ENCODE assay signal across 9 mouse cellular contexts in the genomic region with DNA sequence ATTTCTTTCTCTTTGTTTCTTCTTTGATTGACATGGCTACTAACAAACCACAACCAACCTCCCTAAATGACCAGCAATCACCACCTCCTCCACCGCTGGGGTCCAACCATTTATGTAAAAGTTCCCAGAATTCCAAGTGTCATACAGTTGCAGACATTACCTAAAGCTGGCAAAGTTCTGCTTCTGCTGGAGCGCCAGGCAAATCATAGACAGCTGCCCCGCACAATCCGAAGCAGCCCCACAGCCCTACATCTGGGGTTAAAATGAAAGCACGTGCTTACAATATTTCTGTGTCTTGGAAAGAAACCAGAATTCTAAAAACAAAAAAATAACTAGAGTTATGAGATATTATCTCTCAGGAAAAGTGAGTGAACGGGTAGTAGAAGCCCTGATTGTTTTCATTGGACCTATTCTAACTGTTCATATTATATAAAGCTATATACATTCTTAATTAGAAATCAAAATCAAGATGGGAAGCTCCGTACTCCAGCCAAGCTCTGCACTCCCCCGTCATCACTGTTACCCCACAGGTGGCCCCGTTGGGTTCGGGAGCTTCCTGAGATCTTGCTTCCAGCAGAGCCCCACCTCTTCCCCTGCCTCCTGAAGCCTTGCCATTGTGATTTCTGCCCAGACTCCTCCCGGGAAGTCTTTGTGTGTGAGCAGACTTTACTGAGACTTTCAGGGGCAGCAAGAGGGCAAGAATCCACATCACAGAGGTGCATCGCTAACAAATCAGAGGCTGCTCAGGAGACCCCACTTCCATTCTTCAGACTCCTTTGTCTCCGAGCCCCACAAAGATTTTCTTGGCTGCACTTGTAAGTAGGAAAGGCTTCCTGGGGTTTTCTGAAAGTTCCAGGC. TPM values are rescaled to one million over a fixed set of nuclear protein-coding genes. Genes with fewer than 3 reads are reported as not detected.
A peak's percentile ranks its signal among the peaks of the same experiment; 100 is the strongest.
DNase-seq lines count a peak whose midpoint lies in the region; ATAC-seq and TF ChIP-seq lines count a peak whose summit lies in the region.
"Had no signal": no experiment of that assay in that cellular context is flagged by ENCODE, and none has a peak within 500 bp of the region (broad histone marks: within the 10 kb centered on the region; RNA-seq: fewer than 3 reads in every experiment).

No protein-coding gene starts in this region.

- peak; percentile 19 for DNase-seq in gastrocnemius, postnatal 10 days
- DNase-seq in gastrocnemius, postnatal 25 days = no peak
- peak; percentile 9 for DNase-seq in heart, embryonic 10.5 days (ENCODE audit: low spot score)
- DNase-seq in kidney, adult 9 months = peak; percentile 3
- DNase-seq in midbrain, embryonic 11.5 days (ENCODE audit: low spot score, missing footprints) = peak; percentile 91
- no peak for DNase-seq in cerebellum, postnatal 36 days
- no peak for DNase-seq in left cerebral cortex, adult 2 months (ENCODE audit: extremely low spot score in 1 of 2, low spot score in 2 of 2)
- DNase-seq in spleen, postnatal 10 days (ENCODE audit: low spot score in 2 of 2) = no peak

- TF ChIP-seq CTCF in left cerebral cortex, adult 2 months (IDR thresholded peaks at IDR 0.05) = no peak

- 35% methylated on average over 13 of the region's 13 CpGs for WGBS in heart, embryonic 10.5 days
- WGBS in midbrain, embryonic 11.5 days = 31% methylated on average over 13 of the region's 13 CpGs

- peaks cover 11% of the 10 kb centered on the region for H3K4me1 ChIP-seq in heart, embryonic 10.5 days
- H3K4me1 ChIP-seq in midbrain, embryonic 11.5 days (ENCODE audit: control insufficient read depth, insufficient read depth, low read length) = peaks cover 9% of the 10 kb centered on the region; the same call in 1 of the 2 replicates

- peak overlapping the region; percentile 57 for H3K4me3 ChIP-seq in heart, embryonic 10.5 days
- H3K4me3 ChIP-seq in midbrain, embryonic 11.5 days (ENCODE audit: low read depth, low read length) = peak overlapping the region; percentile 24
- no peak overlapping the region for H3K4me3 ChIP-seq in left cerebral cortex, adult 2 months

- no peak for ATAC-seq in midbrain, embryonic 11.5 days (ENCODE audit: low FRiP score)

- H3K27me3 ChIP-seq in heart, embryonic 10.5 days (ENCODE audit: insufficient read depth, poor library complexity, severe bottlenecking) = no peaks in the 10 kb centered on the region
- no peaks in the 10 kb centered on the region for H3K27me3 ChIP-seq in midbrain, embryonic 11.5 days (ENCODE audit: control insufficient read depth, insufficient read depth, low read length)

- intact Hi-C loops in left cerebral cortex, adult 2 months (cut with DNase I) = no loop called here

- H3K9me3 ChIP-seq in heart, embryonic 10.5 days = no peaks in the 10 kb centered on the region
- no peaks in the 10 kb centered on the region for H3K9me3 ChIP-seq in midbrain, embryonic 11.5 days (ENCODE audit: control insufficient read depth, low read length)

- H3K27ac ChIP-seq in heart, embryonic 10.5 days = peak overlapping the region; percentile 76
- no peak overlapping the region for H3K27ac ChIP-seq in midbrain, embryonic 11.5 days (ENCODE audit: low read depth, low read length)
- no peak overlapping the region for H3K27ac ChIP-seq in left cerebral cortex, adult 2 months

- H3K9ac ChIP-seq in midbrain, embryonic 11.5 days (ENCODE audit: low read length) = peak overlapping the region; percentile 57

- H3K4me2 ChIP-seq in midbrain, embryonic 11.5 days = peak overlapping the region; percentile 48

- no peaks in the 10 kb centered on the region for H3K36me3 ChIP-seq in heart, embryonic 10.5 days
- no peaks in the 10 kb centered on the region for H3K36me3 ChIP-seq in midbrain, embryonic 11.5 days (ENCODE audit: control insufficient read depth, insufficient read depth, low read length)

RNA-seq across cellular contexts. Expression of a gene that starts 6.3 kb away (rescaled TPM):
- not detected for total RNA-seq in gastrocnemius, postnatal 10 days (2021)
- not detected for total RNA-seq in gastrocnemius, postnatal 25 days (2021)
- not detected in 2 replicates for polyA plus RNA-seq in heart, embryonic 10.5 days (2016; fragmentation: Nextera tagmentation; extraction: Ambion mirVana)
- polyA plus RNA-seq in midbrain, embryonic 11.5 days (2014; fragmentation: Nextera tagmentation; extraction: Ambion mirVana) = not detected in 2 replicates
- not detected for total RNA-seq in left cerebral cortex, adult 2 months (2021)
- total RNA-seq: gastrocnemius, postnatal 4 days had no signal

Comparison
In these comparisons a context has a peak if more than half of its experiments do, and no peak if none do; other contexts are left out.
1. DNase-seq: peak in gastrocnemius, postnatal 10 days (single experiment), heart, embryonic 10.5 days (single experiment), kidney, adult 9 months (single experiment) and midbrain, embryonic 11.5 days (single experiment); none in gastrocnemius, postnatal 25 days (single experiment), cerebellum, postnatal 36 days (0 of 2), left cerebral cortex, adult 2 months (0 of 2) and spleen, postnatal 10 days (0 of 2).